Mouse (Mus musculus) embryonic facial prominence, embryonic 14.5 days (tissue): ENCODE results near the gene Akr1c19. TPM values are rescaled to one million over a fixed set of nuclear protein-coding genes. Genes with fewer than 3 reads are reported as not detected.
"Not testable (repeated sequence)": the region's sequence is repeated elsewhere in the genome, so short reads cannot be mapped to it uniquely, and the experiment has no call there.

Experiments
- ATAC-seq: fragments of 200-750 bp; cut with Nextera tagmentation; 2 replicates; pipeline ENCODE4 v1.8.0; 2017; ENCODE audit warnings: low read depth, moderate number of reproducible peaks, moderate TSS enrichment
- DNase-seq: peaks from one replicate; pipeline ENCODE4 v3.0.0-alpha.2; 2015; ENCODE audit warnings: low spot score
- H3K27ac ChIP-seq: fragments of 300-500 bp; sonication (generic); replicated peaks from 2 replicates; pipeline ENCODE4 v1.5.1; 2014; ENCODE audit warnings: low read depth, mild to moderate bottlenecking, low read length, moderate library complexity
- H3K27me3 ChIP-seq: fragments of 300-500 bp; sonication (generic); replicated peaks from 2 replicates; pipeline ENCODE4 v1.6.1; 2014; ENCODE audit warnings: low read length; ENCODE audit not compliant: control insufficient read depth, insufficient read depth
- H3K36me3 ChIP-seq: fragments of 300-500 bp; sonication (generic); 2 replicates; pipeline ENCODE4 v1.6.1; 2014; ENCODE audit warnings: low read length, mixed read lengths; ENCODE audit not compliant: control insufficient read depth, insufficient read depth
- H3K4me1 ChIP-seq: fragments of 300-500 bp; sonication (generic); 2 replicates; pipeline ENCODE4 v1.6.1; 2014; ENCODE audit warnings: antibody characterized with exemption, low read length; ENCODE audit not compliant: control insufficient read depth, insufficient read depth
- H3K4me2 ChIP-seq: fragments of 300-500 bp; sonication (generic); 2 replicates; pipeline ENCODE4 v1.6.1; 2014; ENCODE audit warnings: low read depth, mild to moderate bottlenecking, low read length, moderate library complexity, mixed read lengths
- H3K4me3 ChIP-seq: fragments of 300-500 bp; sonication (generic); 2 replicates; pipeline ENCODE4 v1.5.1; 2014; ENCODE audit warnings: low read depth, mild to moderate bottlenecking, low read length
- H3K9ac ChIP-seq: fragments of 300-500 bp; sonication (generic); 2 replicates; pipeline ENCODE4 v1.6.1; 2014; ENCODE audit warnings: low read depth, mild to moderate bottlenecking, low read length, moderate library complexity, mixed read lengths
- H3K9me3 ChIP-seq: fragments of 300-500 bp; sonication (generic); 2 replicates; pipeline ENCODE4 v1.6.1; 2016; ENCODE audit warnings: low read length; ENCODE audit not compliant: control insufficient read depth
- WGBS: fragments of 180-500 bp; shearing (Covaris S2); extraction: QIAGEN DNeasy Blood & Tissue Kit; methylation state at CpG from one replicate; pipeline ENCODE4 v1.1.7; 2014; 5-methylcytosine and 5-hydroxymethylcytosine counted together
- polyA plus RNA-seq: library from polyadenylated mRNA; unstranded; fragments of >200 nt; fragmentation: Nextera tagmentation; extraction: Ambion mirVana; gene quantifications from 2 replicates; pipeline ENCODE4 v1.2.1, GENCODE M21; 2014

Akr1c19 gene
- polyA plus RNA-seq, 1 experiment from 2014 or later: 0.40 TPM

GRCm38 (mm10) chr13:4256894-4257293, 28.4 kb downstream of the Akr1c19 start:
- H3K4me3 ChIP-seq, H3K27ac ChIP-seq, H3K9me3 ChIP-seq, H3K4me2 ChIP-seq, H3K9ac ChIP-seq, H3K27me3 ChIP-seq, DNase-seq, H3K4me1 ChIP-seq, ATAC-seq, H3K36me3 ChIP-seq: not testable (repeated sequence)

GRCm38 (mm10) chr13:4257349-4257748, 28.8 kb downstream of the Akr1c19 start:
- H3K27me3 ChIP-seq: no peaks in the 10 kb centered on the region
- DNase-seq: no peak
- 80% methylated on average over 6 of the region's 6 CpGs for WGBS
- no peak overlapping the region for H3K9ac ChIP-seq
- H3K4me3 ChIP-seq: no peak overlapping the region
- H3K4me2 ChIP-seq: no peak overlapping the region
- no peaks in the 10 kb centered on the region for H3K36me3 ChIP-seq
- no peaks in the 10 kb centered on the region for H3K4me1 ChIP-seq
- no peak for ATAC-seq
- no peaks in the 10 kb centered on the region for H3K9me3 ChIP-seq
- no peak overlapping the region for H3K27ac ChIP-seq

DNA sequence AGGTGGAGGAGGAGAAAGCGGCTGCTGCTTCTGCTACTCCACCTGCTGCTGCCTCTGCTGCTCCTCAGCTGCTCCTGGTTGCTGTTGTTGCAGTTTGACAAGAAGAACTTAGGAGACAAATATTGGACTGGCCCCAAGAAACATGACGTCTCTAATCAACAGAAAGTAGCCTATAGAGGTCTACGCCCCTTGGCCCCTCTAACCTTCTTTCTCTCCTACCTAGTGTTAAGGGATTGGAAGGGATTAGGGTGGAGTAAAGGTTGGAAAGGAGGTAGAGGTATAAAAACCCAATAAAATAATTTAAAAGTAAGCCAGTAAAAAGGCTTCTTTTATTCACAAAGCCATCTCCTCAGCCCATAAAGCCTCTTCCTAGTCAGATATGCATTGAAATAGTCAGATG, 36.1 kb downstream of the Akr1c19 start:
- Histone ChIP-seq H3K36me3 (no peaks in the 10 kb centered on the region), H3K27ac (no peak overlapping the region), H3K9me3 (no peaks in the 10 kb centered on the region), H3K4me2 (no peak overlapping the region), H3K4me1 (no peaks in the 10 kb centered on the region), H3K9ac (no peak overlapping the region), H3K27me3 (no peaks in the 10 kb centered on the region), H3K4me3 (no peak overlapping the region)
- DNase-seq: no peak
- WGBS: 86% methylated on average over 3 of the region's 3 CpGs
- ATAC-seq: no peak

DNA sequence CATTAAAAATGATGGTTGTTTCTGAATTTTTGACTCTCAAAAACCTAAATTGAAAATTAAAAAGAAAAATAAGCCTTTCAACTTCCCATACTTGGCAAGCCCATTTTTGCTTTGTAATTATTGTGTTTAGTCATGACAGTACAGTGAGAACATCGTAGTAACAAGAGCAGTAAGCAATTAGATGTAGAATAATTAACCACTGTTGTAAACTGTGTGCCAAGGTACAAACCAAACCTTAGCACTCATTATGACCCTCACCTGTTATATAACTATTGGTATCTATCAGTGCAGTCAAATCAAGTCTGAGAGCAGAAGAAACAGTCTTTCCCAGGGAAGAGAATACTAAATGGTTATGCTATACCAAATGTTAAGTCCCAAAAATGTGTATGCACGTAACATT, 36.5 kb downstream of the Akr1c19 start:
- Histone ChIP-seq H3K9ac (no peak overlapping the region), H3K4me3 (no peak overlapping the region), H3K27me3 (no peaks in the 10 kb centered on the region), H3K4me2 (no peak overlapping the region), H3K4me1 (no peaks in the 10 kb centered on the region), H3K36me3 (no peaks in the 10 kb centered on the region), H3K27ac (no peak overlapping the region), H3K9me3 (no peaks in the 10 kb centered on the region)
- 78% methylated on average over 2 of the region's 2 CpGs for WGBS
- DNase-seq (no peak), ATAC-seq (no peak)

DNA sequence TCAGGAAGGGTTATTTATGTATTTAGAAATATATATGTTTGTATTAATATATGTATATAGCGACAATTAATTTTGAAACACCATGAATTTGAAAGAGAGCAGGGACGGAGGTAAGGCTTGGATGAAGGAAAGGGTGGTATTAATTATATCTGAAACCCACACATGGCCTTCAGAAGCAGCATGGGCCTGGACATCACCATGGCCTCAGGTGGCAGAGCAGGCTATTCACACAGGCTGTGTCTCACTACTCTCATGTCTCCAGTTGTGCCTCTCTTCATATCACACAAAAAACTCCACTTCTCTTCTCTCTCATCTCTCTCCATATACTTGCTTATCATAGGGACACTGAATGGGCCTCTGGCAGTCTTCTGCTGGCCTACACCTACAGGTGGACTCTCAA, 37.0 kb downstream of the Akr1c19 start:
- not testable (repeated sequence) for H3K4me1 ChIP-seq, H3K4me2 ChIP-seq, H3K36me3 ChIP-seq, H3K4me3 ChIP-seq, DNase-seq, H3K27me3 ChIP-seq, ATAC-seq, H3K27ac ChIP-seq, H3K9me3 ChIP-seq, H3K9ac ChIP-seq
- WGBS: 86% methylated on average over 2 of the region's 2 CpGs

DNA sequence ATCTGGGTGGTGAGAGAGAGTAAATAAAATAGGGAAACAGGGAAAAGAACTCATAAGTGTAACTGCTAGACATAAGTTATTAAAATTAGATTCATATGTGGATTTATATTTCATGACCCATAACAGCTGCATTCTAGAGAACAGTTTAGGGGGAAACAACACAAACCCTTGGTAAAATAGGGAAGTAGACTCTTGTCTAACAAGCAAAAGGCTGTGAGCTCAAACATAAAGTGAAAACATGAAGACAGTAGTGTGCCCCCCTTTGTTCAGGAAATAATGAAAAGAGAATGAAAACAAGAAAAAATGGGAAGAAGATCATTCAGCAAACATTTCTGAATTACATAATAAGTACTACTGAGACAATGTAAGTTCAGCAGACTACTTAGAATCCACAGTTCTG, 42.4 kb downstream of the Akr1c19 start:
- no peak overlapping the region for H3K9ac ChIP-seq
- H3K27me3 ChIP-seq: no peaks in the 10 kb centered on the region
- no peak for ATAC-seq
- no peak for DNase-seq
- H3K36me3 ChIP-seq: no peaks in the 10 kb centered on the region
- no peak overlapping the region for H3K27ac ChIP-seq
- H3K9me3 ChIP-seq: no peaks in the 10 kb centered on the region
- no peak overlapping the region for H3K4me2 ChIP-seq
- no peaks in the 10 kb centered on the region for H3K4me1 ChIP-seq
- no peak overlapping the region for H3K4me3 ChIP-seq

- WGBS: 86% methylated on average over 2 of the region's 2 CpGs
- Histone ChIP-seq H3K4me1 (no peaks in the 10 kb centered on the region), H3K4me2 (no peak overlapping the region), H3K27me3 (no peaks in the 10 kb centered on the region), H3K27ac (no peak overlapping the region), H3K36me3 (no peaks in the 10 kb centered on the region), H3K9ac (no peak overlapping the region), H3K4me3 (no peak overlapping the region), H3K9me3 (no peaks in the 10 kb centered on the region)
- no peak for DNase-seq
- no peak for ATAC-seq
Measured at GRCm38 (mm10) chr13:4277526-4277925, 49.0 kb downstream of the Akr1c19 start.

DNA sequence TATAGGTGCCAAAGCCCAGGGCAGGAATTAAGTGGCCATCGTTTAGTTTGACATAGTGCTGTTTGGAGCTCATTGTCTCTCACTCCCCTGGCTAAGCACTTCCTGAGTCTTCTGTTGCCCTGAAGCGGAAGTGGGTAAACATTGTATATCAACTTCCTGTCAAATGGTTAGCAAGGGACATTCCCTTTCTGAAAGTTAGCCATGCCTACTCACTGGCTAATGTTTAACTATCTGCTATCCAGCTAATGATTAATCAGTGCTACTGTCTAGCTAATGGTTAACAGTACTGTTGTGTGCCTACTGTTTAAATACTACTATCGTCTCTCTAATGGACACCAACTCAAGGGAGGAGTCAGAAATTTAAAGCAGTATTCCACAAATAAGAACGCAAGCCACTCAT, 50.8 kb downstream of the Akr1c19 start, which contains the start of gene Akr1c12:
TSS of gene Akr1c12 (minus strand) at position 150 of the 400 bp plus-strand sequence.
- no peaks in the 10 kb centered on the region for H3K9me3 ChIP-seq
- no peaks in the 10 kb centered on the region for H3K27me3 ChIP-seq
- ATAC-seq (no peak), DNase-seq (no peak)
- H3K4me2 ChIP-seq: no peak within 1 kb of the TSS
- 70% methylated on average over 4 of the region's 4 CpGs for WGBS
- no peaks in the 10 kb centered on the region for H3K36me3 ChIP-seq
- H3K27ac ChIP-seq: no peak within 1 kb of the TSS
- H3K4me3 ChIP-seq: no peak within 1 kb of the TSS
- H3K4me1 ChIP-seq: no peaks in the 10 kb centered on the region
- H3K9ac ChIP-seq: no peak within 1 kb of the TSS

- no peak; the same call in 1 of the 2 replicates for ATAC-seq
- no peaks in the 10 kb centered on the region for H3K27me3 ChIP-seq
- no peak overlapping the region for H3K27ac ChIP-seq
- H3K4me2 ChIP-seq: no peak overlapping the region
- H3K4me1 ChIP-seq: no peaks in the 10 kb centered on the region
- H3K36me3 ChIP-seq: no peaks in the 10 kb centered on the region
- no peaks in the 10 kb centered on the region for H3K9me3 ChIP-seq
- 34% methylated on average over 7 of the region's 7 CpGs for WGBS
- H3K4me3 ChIP-seq: no peak overlapping the region
- DNase-seq: peak; percentile 32
- H3K9ac ChIP-seq: no peak overlapping the region
Measured at GRCm38 (mm10) chr13:4281471-4282412, 53.2 kb downstream of the Akr1c19 start.
